Mouse (Mus musculus): ENCODE results near the gene Tmem120a.

The Tmem120a gene

GRCm38 (mm10) chr5:135707855-135708254, 36.4 kb downstream of the Tmem120a start:
- DNase-seq = no peak

DNA sequence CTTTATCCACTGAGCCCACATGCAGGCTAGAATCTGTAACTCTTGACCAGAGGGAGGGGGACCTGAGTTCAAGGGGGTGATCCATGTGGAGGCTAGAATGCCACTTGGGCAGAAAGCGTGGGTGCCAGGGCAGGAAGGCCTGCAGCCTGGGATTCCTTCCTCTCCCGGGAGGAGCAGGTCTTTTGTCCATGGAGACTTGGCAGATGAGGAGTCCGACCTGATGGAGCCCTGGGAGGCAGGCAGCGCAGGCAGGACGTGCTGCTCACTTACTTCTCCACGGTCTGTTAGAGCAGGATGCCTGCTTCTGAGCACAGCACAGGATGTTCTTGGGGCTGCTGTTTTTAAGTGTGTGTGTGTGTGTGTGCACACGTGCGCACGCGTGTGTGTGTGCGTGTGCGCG, 37.2 kb downstream of the Tmem120a start:
- no peak for DNase-seq

DNA sequence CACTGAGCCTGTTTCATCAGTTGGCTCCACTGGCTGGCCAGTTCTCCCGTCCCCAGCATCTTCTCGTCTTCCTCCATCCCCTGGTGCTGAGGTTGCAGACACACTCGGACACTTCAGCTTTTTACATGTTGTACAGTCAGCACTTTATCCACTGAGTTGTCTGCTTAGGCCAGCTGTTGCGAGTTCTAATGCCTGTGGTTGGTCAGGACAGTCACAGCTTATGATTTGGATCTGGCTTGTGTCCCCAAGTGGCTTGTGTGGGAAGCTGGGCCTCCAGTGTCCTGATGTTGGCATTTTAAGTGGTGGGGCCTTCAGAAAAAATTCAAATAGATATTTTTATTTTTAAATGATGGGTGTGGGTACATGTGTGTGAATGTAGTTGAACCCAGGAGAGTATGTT, 38.9 kb downstream of the Tmem120a start:
- DNase-seq = no peak

- no peak for DNase-seq
These were observed 40.8 kb downstream of the Tmem120a start for GRCm38 (mm10) chr5:135703431-135703830.

DNA sequence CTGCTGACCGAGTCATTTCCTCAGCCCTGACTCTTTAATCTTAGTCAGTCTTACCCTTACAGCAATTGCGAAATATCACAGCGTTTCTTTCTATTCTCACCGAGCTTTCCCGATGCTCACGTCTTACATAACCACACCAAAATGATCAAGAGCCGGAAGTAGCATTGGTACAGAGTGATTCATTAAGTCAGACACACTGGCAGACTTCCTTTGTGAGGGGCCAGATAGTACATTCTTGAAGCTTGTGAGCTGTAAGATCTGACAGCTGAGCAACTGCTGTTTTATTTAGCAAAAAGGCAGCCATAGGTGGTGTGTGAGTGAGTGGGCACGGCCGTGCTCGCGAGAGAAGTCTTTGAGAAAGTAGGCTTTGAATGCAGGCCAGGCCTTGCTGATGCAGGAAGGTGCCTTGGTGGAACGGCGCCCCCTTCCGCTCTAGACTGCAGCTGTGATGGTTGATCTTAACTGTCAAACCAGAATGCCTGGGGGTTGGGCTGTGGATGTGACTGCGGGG, 41.5 kb downstream of the Tmem120a start:
- DNase-seq = peak; percentile 65

- DNase-seq = no peak
These were observed 42.1 kb downstream of the Tmem120a start for GRCm38 (mm10) chr5:135702190-135702589.

GRCm38 (mm10) chr5:135701601-135702000, 42.6 kb downstream of the Tmem120a start:
- no peak for DNase-seq

DNA sequence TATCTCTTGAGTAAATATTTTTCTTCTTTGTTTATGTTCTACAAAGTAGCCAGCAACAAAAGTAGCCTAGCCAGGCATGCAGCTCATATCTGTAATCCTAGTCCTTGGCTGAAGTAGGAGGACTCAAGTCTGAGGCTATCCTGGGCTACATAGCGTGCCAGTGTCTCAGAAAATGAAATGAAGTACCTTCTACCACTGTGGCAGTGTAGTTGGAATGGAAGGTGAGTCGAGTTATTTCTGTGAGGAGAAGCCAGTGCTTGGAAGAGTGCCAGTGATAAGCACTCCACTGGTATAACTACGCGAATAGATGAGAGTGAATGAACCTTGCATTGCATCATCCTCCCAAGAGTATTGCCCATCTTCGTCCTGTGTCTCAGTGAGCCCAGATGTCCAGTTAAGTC, 46.5 kb downstream of the Tmem120a start:
- DNase-seq = no peak

- DNase-seq = no peak
These were observed 48.9 kb downstream of the Tmem120a start for GRCm38 (mm10) chr5:135695277-135695721.

GRCm38 (mm10) chr5:135693281-135693853, 50.9 kb downstream of the Tmem120a start:
- no peak for DNase-seq

- DNase-seq = no peak
These were observed 53.0 kb downstream of the Tmem120a start for GRCm38 (mm10) chr5:135691266-135691665.

DNA sequence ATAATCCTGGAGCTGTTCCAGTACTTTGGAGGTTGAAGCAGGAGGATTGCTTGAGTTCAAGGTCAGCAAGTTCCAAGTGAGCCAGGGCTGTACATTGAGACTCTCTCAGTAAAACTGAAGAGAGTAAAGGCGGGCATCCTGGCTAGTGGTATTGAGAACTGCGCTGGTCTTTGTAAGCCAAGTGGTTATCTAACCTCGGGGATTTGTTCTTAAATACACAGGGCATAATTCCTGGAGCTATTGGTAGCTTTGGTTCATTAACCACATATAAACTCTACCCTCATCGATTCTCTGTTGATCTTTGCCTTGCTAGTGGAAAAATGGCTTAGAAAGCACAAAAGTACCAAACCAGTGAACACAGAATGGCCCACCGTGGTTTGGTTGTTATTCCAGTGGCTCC, 53.8 kb downstream of the Tmem120a start:
- no peak for DNase-seq

All from right cerebral cortex, postnatal 25 days (tissue).